Mouse (Mus musculus) testis, adult 2 months (tissue): ENCODE results near the gene Cep295.

Experiments
- CTCF ChIP-seq: fragments of 200-500 bp; IDR thresholded peaks from 2 replicates; pipeline ENCODE4 v1.5.1; 2012; ENCODE audit warnings: low read depth, mild to moderate bottlenecking, inconsistent platforms, low read length, moderate library complexity; ENCODE audit not compliant: control insufficient read depth, insufficient read depth, insufficient replicate concordance
- POLR2A ChIP-seq: fragments of 200-500 bp; IDR thresholded peaks from 2 replicates; pipeline ENCODE4 v1.6.1; 2012; ENCODE audit warnings: low read depth, mild to moderate bottlenecking, inconsistent platforms, low read length, moderate library complexity; ENCODE audit not compliant: control insufficient read depth

- TF ChIP-seq CTCF: no peak
- no peak for TF ChIP-seq POLR2A
Measured at GRCm38 (mm10) chr9:15364843-15365242, 7.3 kb upstream of the Cep295 start.
